ENCODE assay signal across 17 mouse cellular contexts in the genomic region with DNA sequence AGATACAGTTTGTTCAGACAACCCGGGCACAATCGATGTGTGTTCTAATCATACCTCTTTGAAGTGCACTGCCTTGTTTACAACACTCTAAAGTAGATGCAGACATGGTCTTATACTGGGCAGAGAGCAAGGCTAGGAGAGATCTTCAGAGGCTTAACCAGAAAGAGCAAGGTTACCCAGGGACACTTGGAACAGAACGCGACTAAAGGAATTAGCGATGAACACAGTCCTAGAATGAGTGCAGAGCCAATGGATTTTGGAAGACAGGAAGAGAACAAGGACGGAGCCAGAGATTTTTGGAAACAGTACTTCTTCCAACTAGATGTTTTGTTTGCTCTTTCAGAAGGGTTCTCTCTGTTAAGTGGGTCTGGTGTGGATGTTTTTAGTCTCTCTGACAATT.
DNase-seq lines count a peak whose midpoint lies in the region.
"Had no signal": no experiment of that assay in that cellular context is flagged by ENCODE, and none has a peak within 500 bp of the region (broad histone marks: within the 10 kb centered on the region; RNA-seq: fewer than 3 reads in every experiment).

No protein-coding gene starts in this region.

- intact Hi-C loops in heart, postnatal 25 days (cut with DNase I) = loop anchor here (2.0 to 10.0 kb wide), 4 partner anchors 49 to 827 kb away; no protein-coding TSS in a partner anchor

- peak; percentile 63 for DNase-seq in gastrocnemius, adult 18-20 months (ENCODE audit: low spot score)
- DNase-seq in gastrocnemius, adult 8-10 months (ENCODE audit: low spot score in 2 of 2) = no peak
- peak; percentile 62 for DNase-seq in heart, adult 8-10 months (ENCODE audit: low spot score)
- no peak for DNase-seq in heart, postnatal 25 days (ENCODE audit: low spot score)
- peak; percentile 27 for DNase-seq in lung, postnatal 10 days
- no peak for DNase-seq in lung, postnatal 36 days
- no peak for DNase-seq in spleen, postnatal 14 days (ENCODE audit: low spot score in 2 of 2)
- DNase-seq: adrenal gland, adult 2 months; B cell, adult 2 months; forebrain, postnatal 0 days; gastrocnemius, postnatal 14 days; kidney, adult 11 months; left cerebral cortex, postnatal 4 days; right cerebral cortex, adult 18-20 months; right cerebral cortex, postnatal 4 days; thymus, adult 18-20 months; thymus, postnatal 36 days had no signal

Comparison
In these comparisons a context has a peak if more than half of its experiments do, and no peak if none do; other contexts are left out.
1. DNase-seq: peak in gastrocnemius, adult 18-20 months (single experiment), heart, adult 8-10 months (single experiment) and lung, postnatal 10 days (single experiment); none in gastrocnemius, adult 8-10 months (0 of 2), heart, postnatal 25 days (single experiment), lung, postnatal 36 days (single experiment) and spleen, postnatal 14 days (0 of 2).